Mouse (Mus musculus) heart, postnatal 0 days (tissue): ENCODE data around the gene Creb5.

Experiments used
- CTCF ChIP-seq: IDR thresholded peaks from 2 replicates; pipeline ENCODE4 v1.5.1; 2016; ENCODE audit warnings: antibody characterized with exemption, control low read depth, low read depth
- EP300 ChIP-seq: IDR thresholded peaks from 2 replicates; pipeline ENCODE4 v1.6.1; 2016; ENCODE audit warnings: antibody characterized with exemption, low read depth

DNA sequence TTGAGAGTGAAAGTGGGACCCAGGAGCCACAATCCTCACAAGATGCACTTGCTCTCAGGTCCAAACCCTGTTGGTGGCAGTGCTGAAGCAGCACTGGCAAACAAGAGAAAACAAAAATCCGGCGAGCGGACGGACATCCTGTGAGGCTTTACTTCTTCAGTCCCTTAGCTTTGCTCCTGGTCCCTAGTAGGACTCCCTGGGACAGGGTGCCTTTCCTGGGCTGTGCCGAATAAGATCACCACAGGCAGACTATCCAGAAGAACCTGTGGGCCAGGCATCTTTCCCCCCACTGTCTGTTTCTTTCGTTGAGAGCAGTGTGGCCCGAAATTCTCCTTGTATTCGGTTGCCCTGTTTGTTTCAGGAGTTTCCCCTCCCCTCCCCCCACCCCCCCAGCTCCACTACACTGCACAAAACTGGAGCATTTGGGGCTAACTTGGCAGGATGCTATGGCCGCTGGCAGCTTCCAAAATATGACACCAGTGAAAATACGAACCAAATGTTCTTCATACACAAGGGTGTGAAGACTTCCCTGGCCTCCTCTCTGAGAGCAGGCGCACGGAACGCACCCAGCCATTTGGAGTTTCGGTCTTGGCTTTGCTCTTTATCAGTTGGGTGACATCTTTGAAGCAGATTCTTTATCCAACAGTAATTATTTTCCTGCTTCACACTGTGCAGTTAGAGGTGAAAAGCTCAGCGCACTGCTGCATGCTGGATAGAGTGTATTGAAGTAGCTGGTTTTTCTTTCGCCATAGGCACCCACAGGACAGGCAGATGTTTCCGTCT lies 32.7 kb downstream of the Creb5 start:
- TF ChIP-seq CTCF (no peak), EP300 (no peak)
